Mouse (Mus musculus) thymus, adult 2 months (tissue): ENCODE results near the gene Igfbp1.

Source experiments
- CTCF ChIP-seq: fragments of 200-500 bp; IDR thresholded peaks from 2 replicates; pipeline ENCODE4 v1.5.1; 2012; ENCODE audit warnings: mild to moderate bottlenecking, control low read depth, low read length, moderate library complexity, borderline replicate concordance; ENCODE audit not compliant: control insufficient read depth, poor library complexity, insufficient read depth; ENCODE audit errors: extremely low read depth
- POLR2A ChIP-seq: fragments of 200-500 bp; IDR thresholded peaks from 2 replicates; pipeline ENCODE4 v1.6.1; 2012; ENCODE audit warnings: mild to moderate bottlenecking, low read length, control low read depth, moderate library complexity; ENCODE audit not compliant: control insufficient read depth, poor library complexity, insufficient read depth; ENCODE audit errors: extremely low read depth

GRCm38 (mm10) chr11:7173664-7174063 lies 23.9 kb upstream of the Igfbp1 start:
- no peak for TF ChIP-seq POLR2A
- TF ChIP-seq CTCF: no peak
